Mouse (Mus musculus): ENCODE results near the gene Pltp. TPM values are rescaled to one million over a fixed set of nuclear protein-coding genes. Genes with fewer than 3 reads are reported as not detected.

The Pltp gene
- 1 to 10 TPM; 5.7 to 6.9 TPM for total RNA-seq (2023)

GRCm38 (mm10) chr2:164857101-164857821 lies at the start of gene Pltp:
Gene Pltp (minus strand): TSS chr2:164857711.

GRCm38 (mm10) chr2:164879228-164879567 lies 21.7 kb upstream of the Pltp start, which contains the start of gene Pcif1:
Gene Pcif1 (plus strand): TSS chr2:164879304.

DNA sequence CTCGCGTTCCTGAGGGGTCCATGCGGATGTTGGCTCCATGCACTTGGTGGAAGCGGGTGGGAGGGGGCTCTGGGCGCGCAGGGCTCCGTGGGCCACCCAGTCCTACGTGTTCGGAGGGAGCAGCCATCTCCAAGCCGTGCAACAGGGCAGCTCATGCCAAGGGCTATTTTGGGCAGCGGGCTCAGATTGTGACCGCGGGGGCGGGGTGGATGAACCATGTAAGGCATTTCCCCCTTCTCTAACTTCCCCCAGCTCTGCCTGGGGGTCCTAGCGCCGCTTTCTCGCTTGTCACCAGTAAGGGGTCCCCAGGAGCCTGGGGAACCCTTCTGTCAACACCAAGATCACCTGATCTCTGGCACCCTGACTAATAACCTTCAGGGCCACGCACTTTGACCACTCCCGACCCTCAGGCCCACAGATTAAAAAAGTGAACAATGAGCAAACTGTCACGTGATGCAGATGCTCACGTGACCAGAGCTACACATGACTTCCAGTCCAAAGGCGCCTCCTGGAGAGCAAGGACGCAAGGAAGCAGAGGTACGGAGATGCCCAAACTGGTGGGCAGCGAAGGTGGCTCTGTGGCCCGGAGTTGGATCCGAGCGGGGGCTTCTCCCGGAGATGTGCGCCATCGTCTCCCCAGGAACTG lies 24.1 kb downstream of the Pltp start, which contains the start of gene Neurl2:
Gene Neurl2 (minus strand): TSS at position 143 of the 646 bp plus-strand sequence.

GRCm38 (mm10) chr2:164832748-164833301 lies 24.7 kb downstream of the Pltp start, which contains the start of gene Ctsa:
Gene Ctsa (plus strand): TSS chr2:164832873.

GRCm38 (mm10) chr2:164828437-164828836 lies 29.1 kb downstream of the Pltp start, which contains the start of gene Spata25:
Gene Spata25 (minus strand): TSS chr2:164828537.

DNA sequence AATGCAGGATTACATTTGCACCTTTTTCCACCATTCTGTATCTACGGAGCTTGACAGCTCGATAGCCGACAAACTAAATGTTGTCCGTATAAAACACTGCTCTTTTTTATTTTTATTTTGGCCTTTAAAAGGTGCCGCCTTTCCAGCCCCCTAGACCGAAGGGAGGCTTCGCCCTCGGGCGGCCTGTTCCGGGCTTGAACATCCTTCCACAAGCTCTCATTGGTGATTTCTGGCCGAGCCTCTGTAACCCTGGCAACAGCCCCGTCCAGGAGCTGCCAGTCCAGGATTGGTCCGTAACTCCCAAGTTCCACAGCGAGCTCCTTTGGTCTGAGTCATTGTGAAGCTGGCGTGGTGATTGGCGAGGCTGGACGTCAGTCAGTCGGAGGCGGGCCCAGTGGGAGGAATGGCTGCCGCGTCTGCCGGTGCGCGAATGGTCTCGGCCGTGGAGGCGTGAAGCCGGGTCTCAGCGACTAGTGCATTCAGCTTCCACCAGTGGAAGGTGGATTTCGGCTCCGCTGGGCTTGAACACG lies 34.8 kb downstream of the Pltp start, which contains the start of gene Zswim1:
Gene Zswim1 (plus strand): TSS at position 51 of the 530 bp plus-strand sequence.

GRCm38 (mm10) chr2:164804533-164805331 lies 52.8 kb downstream of the Pltp start, which contains the start of the genes Acot8 and Zswim3:
Gene Acot8 (minus strand): TSS chr2:164804882.
Gene Zswim3 (plus strand): TSS chr2:164805098.

Other genes starting within 250 kb of the Pltp start
- not detected for gene Wfdc6b, start 244.2 kb downstream of the Pltp start, total RNA-seq (2023)
- not detected for gene Wfdc8, start 244.1 kb downstream of the Pltp start, total RNA-seq (2023)
- gene Wfdc16, start 218.9 kb downstream of the Pltp start, total RNA-seq (2023), result not detected
- not detected for gene Wfdc10, start 201.7 kb downstream of the Pltp start, total RNA-seq (2023)
- gene Wfdc9, start 201.1 kb downstream of the Pltp start, total RNA-seq (2023), result not detected
- not detected for gene Wfdc11, start 183.6 kb downstream of the Pltp start, total RNA-seq (2023)
- gene Wfdc13, start 172.6 kb downstream of the Pltp start, total RNA-seq (2023), result not detected
- gene Spint4, start 159.2 kb downstream of the Pltp start, total RNA-seq (2023), result not detected
- gene Spint5, start 142.4 kb downstream of the Pltp start, total RNA-seq (2023), result not detected
- gene Wfdc3, start 111.8 kb downstream of the Pltp start, total RNA-seq (2023), result under 1 TPM in 1 of 2 experiments, not detected in 1; 0.36 TPM
- gene Dnttip1, start 111.7 kb downstream of the Pltp start, total RNA-seq (2023), result 10 to 100 TPM; 41.7 to 46.9 TPM
- gene Ube2c, start 87.8 kb downstream of the Pltp start, total RNA-seq (2023), result 1 to 10 TPM; 2.9 to 9.5 TPM
- gene Tnnc2, start 77.7 kb downstream of the Pltp start, total RNA-seq (2023), result not detected
- gene Snx21, start 71.9 kb downstream of the Pltp start, total RNA-seq (2023), result under 1 TPM; 0.33 to 0.96 TPM
- gene Acot8, start 52.8 kb downstream of the Pltp start, total RNA-seq (2023), result 10 to 100 TPM; 51.6 to 59.8 TPM
- 1 to 10 TPM; 3.4 to 3.6 TPM for gene Zswim3, start 52.6 kb downstream of the Pltp start, total RNA-seq (2023)
- gene Zswim1, start 35.0 kb downstream of the Pltp start, total RNA-seq (2023), result 10 to 100 TPM; 11.1 to 11.2 TPM
- gene Spata25, start 29.2 kb downstream of the Pltp start, total RNA-seq (2023), result not detected
- 100 to 1,000 TPM; 118 to 128 TPM for gene Ctsa, start 24.8 kb downstream of the Pltp start, total RNA-seq (2023)
- gene Neurl2, start 24.3 kb downstream of the Pltp start, total RNA-seq (2023), result 1 to 10 TPM; 1.1 to 1.7 TPM
- 100 to 1,000 TPM in 1 of 2 experiments, 10 to 100 TPM in 1; 83.5 to 104 TPM for gene Pcif1, start 21.6 kb upstream of the Pltp start, total RNA-seq (2023)
- 10 to 100 TPM; 55.6 to 55.9 TPM for gene Zfp335, start 54.0 kb upstream of the Pltp start, total RNA-seq (2023)
- 1 to 10 TPM; 3.8 to 4.2 TPM for gene Mmp9, start 83.1 kb upstream of the Pltp start, total RNA-seq (2023)
- gene Slc12a5, start 103.1 kb upstream of the Pltp start, total RNA-seq (2023), result 1 to 10 TPM in 1 of 2 experiments, under 1 TPM in 1; 0.68 to 1.4 TPM
- gene Ncoa5, start 177.2 kb upstream of the Pltp start, total RNA-seq (2023), result 10 to 100 TPM; 42.9 to 45.8 TPM
- gene Cd40, start 197.9 kb upstream of the Pltp start, total RNA-seq (2023), result under 1 TPM in 1 of 2 experiments, not detected in 1; 0.55 TPM
- gene 1700025C18Rik, start 233.0 kb upstream of the Pltp start, total RNA-seq (2023), result not detected

All from T-cell, adult 66 days (primary cell).